Mouse (Mus musculus): ENCODE results near the gene Plvap. TPM values are rescaled to one million over a fixed set of nuclear protein-coding genes. Genes with fewer than 3 reads are reported as not detected.
A peak's percentile ranks its signal among the peaks of the same experiment; 100 is the strongest.

Plvap gene
- polyA plus RNA-seq (2015; fragmentation: Nextera tagmentation; extraction: Ambion mirVana): 13.6 and 14.0 TPM in 2 replicates

DNA sequence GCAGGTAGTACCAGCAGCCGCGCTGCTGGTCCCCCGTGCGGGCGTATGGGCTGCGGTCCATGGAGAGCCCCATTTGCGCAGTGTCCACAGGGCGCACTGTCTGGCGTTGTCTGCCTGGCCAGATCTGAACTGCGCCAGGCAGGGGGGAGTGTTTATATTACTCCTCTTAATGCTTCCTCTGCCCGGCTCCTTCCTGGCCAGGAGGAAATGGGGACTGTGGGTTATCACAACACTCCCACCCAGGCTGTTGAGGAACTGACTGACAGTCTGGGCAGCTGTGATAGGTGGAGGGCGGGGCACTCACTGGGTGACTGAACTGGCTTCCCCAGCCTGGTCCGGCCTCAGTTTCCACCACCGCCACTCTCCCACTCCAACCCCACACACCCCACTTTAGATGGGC is at the start of gene Plvap:
Plvap (minus strand) TSS at position 109 of the 400 bp plus-strand sequence.
- 80% methylated on average over 14 of the region's 14 CpGs for WGBS

GRCm38 (mm10) chr8:71560765-71561164 is 49.2 kb upstream of the Plvap start:
- H3K9ac ChIP-seq: no peak overlapping the region
- H3K4me1 ChIP-seq: peaks cover 20% of the 10 kb centered on the region
- no peak overlapping the region for H3K27ac ChIP-seq
- peaks cover 83% of the 10 kb centered on the region for H3K27me3 ChIP-seq
- H3K4me3 ChIP-seq: no peak overlapping the region
- 90% methylated on average over 5 of the region's 5 CpGs for WGBS
- no peaks in the 10 kb centered on the region for H3K36me3 ChIP-seq (ENCODE audit: poor library complexity, severe bottlenecking)
- no peak for ATAC-seq
- H3K9me3 ChIP-seq (replicated peaks): no peaks in the 10 kb centered on the region
- H3K4me2 ChIP-seq: no peak overlapping the region

More for the DNA sequence above, at the start of gene Plvap:
- no peak for ATAC-seq
- Histone ChIP-seq H3K27ac (no peak within 1 kb of the TSS), H3K4me3 (no peak within 1 kb of the TSS), H3K4me1 (peaks cover 13% of the 10 kb centered on the region), H3K9ac (no peak within 1 kb of the TSS), H3K27me3 (peaks cover 51% of the 10 kb centered on the region), H3K4me2 (no peak within 1 kb of the TSS), H3K36me3 (ENCODE audit: poor library complexity, severe bottlenecking) (no peaks in the 10 kb centered on the region), H3K9me3 (replicated peaks) (no peaks in the 10 kb centered on the region)

- Histone ChIP-seq H3K9me3 (replicated peaks) (no peaks in the 10 kb centered on the region), H3K27ac (no peak overlapping the region), H3K9ac (no peak overlapping the region), H3K36me3 (ENCODE audit: poor library complexity, severe bottlenecking) (no peaks in the 10 kb centered on the region), H3K4me3 (no peak overlapping the region), H3K27me3 (peaks cover 86% of the 10 kb centered on the region), H3K4me2 (no peak overlapping the region), H3K4me1 (peaks cover 20% of the 10 kb centered on the region)
- 76% methylated on average over 3 of the region's 3 CpGs for WGBS
- no peak for ATAC-seq
Measured at GRCm38 (mm10) chr8:71560071-71560470, 48.5 kb upstream of the Plvap start.

DNA sequence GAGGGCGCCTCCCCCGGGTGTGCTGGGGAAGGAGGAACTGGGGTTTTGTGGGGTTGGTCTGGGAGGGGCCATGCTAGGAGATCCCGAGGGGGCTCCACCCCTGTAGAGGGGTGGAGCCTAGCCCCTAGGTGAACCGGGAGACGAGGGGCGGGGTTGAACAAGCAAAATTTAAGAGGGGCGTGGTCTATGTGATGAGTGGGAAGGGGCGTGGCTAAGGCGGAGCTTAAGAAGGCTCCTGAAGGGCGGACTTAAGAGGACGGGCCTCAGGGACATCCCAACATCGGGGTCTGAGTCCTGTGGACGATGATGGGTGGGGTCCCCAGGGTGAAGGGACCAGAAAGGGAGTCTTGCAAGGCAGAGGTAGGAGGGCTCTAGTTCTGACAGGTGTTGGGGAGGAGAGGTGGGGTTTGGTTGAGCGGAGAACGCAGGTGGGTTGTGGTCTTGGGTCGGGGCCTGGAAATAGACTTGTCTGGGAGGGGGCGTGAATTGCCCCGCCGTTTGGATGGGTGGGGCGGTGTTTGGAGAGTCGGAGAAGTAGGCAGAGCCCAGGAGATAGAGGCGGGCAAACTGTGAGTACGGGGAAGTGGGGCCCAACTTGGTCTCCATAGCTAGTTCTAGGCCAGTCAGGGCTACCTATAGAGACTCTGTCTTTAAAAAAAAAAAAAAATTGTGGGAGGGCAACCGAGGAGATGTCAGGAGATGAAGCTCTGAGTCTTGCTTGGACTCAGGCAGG is 47.6 kb upstream of the Plvap start:
- H3K27ac ChIP-seq: no peak overlapping the region
- 0 out of 2 replicates have a peak, but pooled peaks have one; percentile 25 for ATAC-seq
- H3K9me3 ChIP-seq (replicated peaks): no peaks in the 10 kb centered on the region
- H3K4me2 ChIP-seq: peak overlapping the region; percentile 52
- peak overlapping the region; percentile 28 for H3K4me3 ChIP-seq
- peaks cover 20% of the 10 kb centered on the region for H3K4me1 ChIP-seq
- 3% methylated on average over 24 of the region's 24 CpGs for WGBS
- H3K36me3 ChIP-seq (ENCODE audit: poor library complexity, severe bottlenecking): no peaks in the 10 kb centered on the region
- no peak overlapping the region for H3K9ac ChIP-seq
- peaks cover 91% of the 10 kb centered on the region for H3K27me3 ChIP-seq

- H3K9ac ChIP-seq: peak within 1 kb of the TSS; percentile 6; the same call in 1 of the 2 replicates
- no peak for ATAC-seq
Measured at GRCm38 (mm10) chr8:71558071-71558957, 46.8 kb upstream of the Plvap start, which contains the start of gene Tmem221. Tmem221 (minus strand) TSS chr8:71558871.

DNA sequence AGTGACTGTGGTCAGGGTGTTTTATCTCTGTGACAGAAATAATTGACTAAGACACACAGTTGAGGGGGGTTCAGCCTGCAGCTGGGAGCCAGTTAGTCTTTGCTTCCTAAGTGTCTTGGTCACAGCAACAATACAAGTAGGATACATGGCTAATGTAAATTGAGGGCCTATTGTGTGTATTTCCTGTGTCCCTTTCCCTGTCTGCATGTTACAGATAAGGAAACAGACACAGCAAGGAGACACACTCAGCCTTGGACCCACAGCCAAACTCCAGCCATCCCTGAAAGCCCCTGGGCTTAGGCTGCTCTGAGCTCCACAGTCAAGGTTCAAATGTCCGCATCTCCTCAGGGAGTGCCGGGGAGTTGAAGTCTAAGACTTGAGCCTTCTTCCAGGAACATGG is 43.1 kb upstream of the Plvap start:
- H3K27ac ChIP-seq: no peak overlapping the region
- no peak for ATAC-seq

More at GRCm38 (mm10) chr8:71558071-71558957, 46.8 kb upstream of the Plvap start, which contains the start of gene Tmem221:
- no peaks in the 10 kb centered on the region for H3K9me3 ChIP-seq (replicated peaks)
- H3K36me3 ChIP-seq (ENCODE audit: poor library complexity, severe bottlenecking): no peaks in the 10 kb centered on the region
- peak within 1 kb of the TSS; percentile 52 for H3K4me2 ChIP-seq
- no peak within 1 kb of the TSS for H3K27ac ChIP-seq
- 5% methylated on average over 65 of the region's 70 CpGs for WGBS
- H3K4me3 ChIP-seq: peak within 1 kb of the TSS; percentile 28
- H3K27me3 ChIP-seq: peaks cover 87% of the 10 kb centered on the region
- peaks cover 20% of the 10 kb centered on the region for H3K4me1 ChIP-seq

DNA sequence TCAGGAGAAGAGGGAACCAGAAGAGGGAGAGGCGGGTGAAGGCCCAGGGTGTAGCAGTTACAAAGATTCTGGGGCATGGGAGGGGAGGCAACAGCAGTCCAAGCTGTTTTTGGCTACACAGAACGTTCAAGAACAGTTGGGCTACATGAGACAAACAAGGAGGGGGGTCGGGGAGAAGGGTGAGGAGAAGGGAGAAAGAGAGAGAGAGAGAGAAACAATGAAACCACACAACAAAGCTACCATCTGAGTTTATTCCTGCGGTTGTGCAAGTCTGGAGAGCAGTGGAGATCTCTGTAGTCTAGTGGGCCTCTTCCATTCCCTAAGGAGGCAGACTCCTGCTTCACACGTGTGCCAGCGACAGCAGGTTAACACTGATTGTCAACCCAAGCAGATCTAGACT is 42.4 kb upstream of the Plvap start:
- Histone ChIP-seq H3K4me1 (peaks cover 9% of the 10 kb centered on the region), H3K36me3 (ENCODE audit: poor library complexity, severe bottlenecking) (no peaks in the 10 kb centered on the region), H3K27ac (no peak overlapping the region), H3K27me3 (peaks cover 44% of the 10 kb centered on the region), H3K9ac (no peak overlapping the region), H3K4me3 (no peak overlapping the region), H3K4me2 (no peak overlapping the region), H3K9me3 (replicated peaks) (no peaks in the 10 kb centered on the region)
- 66% methylated on average over 6 of the region's 6 CpGs for WGBS
- no peak for ATAC-seq

More for the DNA sequence above, 43.1 kb upstream of the Plvap start:
- no peaks in the 10 kb centered on the region for H3K9me3 ChIP-seq (replicated peaks)
- H3K9ac ChIP-seq: no peak overlapping the region
- 91% methylated on average over 2 of the region's 2 CpGs for WGBS
- no peak overlapping the region for H3K4me3 ChIP-seq
- no peaks in the 10 kb centered on the region for H3K36me3 ChIP-seq (ENCODE audit: poor library complexity, severe bottlenecking)
- H3K4me2 ChIP-seq: no peak overlapping the region
- peaks cover 11% of the 10 kb centered on the region for H3K4me1 ChIP-seq
- peaks cover 51% of the 10 kb centered on the region for H3K27me3 ChIP-seq

DNA sequence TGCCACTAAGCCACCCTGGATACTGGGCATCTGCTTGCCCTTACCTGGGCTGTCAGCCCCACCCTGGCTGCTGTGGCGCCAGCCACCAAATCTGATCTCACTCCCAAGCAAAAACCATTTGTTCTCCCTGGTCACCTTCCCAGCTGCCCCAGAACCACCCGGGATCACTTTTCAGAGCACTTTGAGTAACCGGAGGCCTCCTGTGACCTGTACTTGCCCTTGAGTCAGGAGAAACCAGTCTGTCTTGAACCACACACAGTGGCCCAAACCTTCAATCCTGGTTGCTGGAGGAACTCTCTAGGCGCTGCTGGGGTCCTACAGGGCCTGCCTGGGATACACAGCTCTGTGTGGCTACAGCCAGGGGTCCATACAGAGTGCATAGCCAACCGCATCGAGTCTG is 41.2 kb upstream of the Plvap start:
- no peaks in the 10 kb centered on the region for H3K9me3 ChIP-seq (replicated peaks)
- peaks cover 32% of the 10 kb centered on the region for H3K27me3 ChIP-seq
- H3K27ac ChIP-seq: no peak overlapping the region
- WGBS: 73% methylated on average over 6 of the region's 6 CpGs
- no peak overlapping the region for H3K4me3 ChIP-seq
- ATAC-seq: no peak
- no peaks in the 10 kb centered on the region for H3K4me1 ChIP-seq
- peaks cover 8% of the 10 kb centered on the region for H3K36me3 ChIP-seq (ENCODE audit: poor library complexity, severe bottlenecking)
- H3K9ac ChIP-seq: no peak overlapping the region
- no peak overlapping the region for H3K4me2 ChIP-seq

DNA sequence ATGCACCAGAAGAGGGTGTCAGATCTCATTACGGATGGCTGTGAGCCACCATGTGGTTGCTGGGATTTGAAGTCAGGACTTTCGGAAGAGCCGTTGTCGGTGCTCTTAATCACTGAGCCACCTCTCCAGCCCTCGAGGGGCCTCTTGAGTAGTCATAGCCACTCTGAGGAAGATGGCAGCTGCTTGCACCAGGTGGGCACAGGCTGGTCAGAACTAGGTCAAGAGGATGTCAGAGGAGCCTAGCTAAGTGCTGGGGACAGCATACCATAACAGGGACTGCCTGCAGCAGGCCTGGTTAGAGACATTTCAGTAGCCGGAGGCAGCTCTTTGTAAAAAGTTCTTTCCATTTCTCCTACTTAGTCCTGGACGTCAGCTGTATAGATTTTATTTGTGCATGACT is 39.2 kb upstream of the Plvap start:
- H3K9ac ChIP-seq: no peak overlapping the region
- no peak for ATAC-seq
- WGBS: 75% methylated on average over 7 of the region's 7 CpGs
- H3K4me3 ChIP-seq: no peak overlapping the region
- no peaks in the 10 kb centered on the region for H3K9me3 ChIP-seq (replicated peaks)
- H3K36me3 ChIP-seq (ENCODE audit: poor library complexity, severe bottlenecking): peaks cover 27% of the 10 kb centered on the region
- H3K27me3 ChIP-seq: peaks cover 12% of the 10 kb centered on the region
- H3K27ac ChIP-seq: no peak overlapping the region
- H3K4me1 ChIP-seq: no peaks in the 10 kb centered on the region
- H3K4me2 ChIP-seq: no peak overlapping the region

- no peak for ATAC-seq
Measured at GRCm38 (mm10) chr8:71547590-71547989, 36.0 kb upstream of the Plvap start.

DNA sequence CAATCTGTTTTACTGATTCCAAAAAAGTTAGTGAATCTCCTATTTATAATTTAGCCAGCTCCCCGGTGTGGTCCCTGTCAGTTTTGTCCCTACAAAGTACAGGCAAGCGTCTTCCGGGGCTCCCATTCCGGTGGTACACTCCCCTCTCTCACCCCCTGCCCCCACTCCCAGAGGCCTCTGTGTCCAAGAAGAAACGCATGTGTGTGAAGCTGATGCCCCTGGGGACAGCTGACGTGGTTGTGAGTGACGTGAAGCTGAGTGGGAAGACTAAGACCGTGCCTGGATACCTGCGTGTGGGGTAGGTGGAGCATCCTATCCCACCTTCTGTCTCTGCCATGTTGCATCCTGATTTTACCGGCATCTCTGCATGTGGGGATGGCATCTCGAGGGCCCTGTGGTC is 33.5 kb upstream of the Plvap start:
- ATAC-seq: no peak
- H3K4me1 ChIP-seq: peaks cover 11% of the 10 kb centered on the region
- no peak overlapping the region for H3K9ac ChIP-seq
- no peak overlapping the region for H3K4me3 ChIP-seq
- 0 out of 2 replicates have a peak, but pooled peaks cover under 1% of the 10 kb centered on the region for H3K27me3 ChIP-seq
- no peak overlapping the region for H3K4me2 ChIP-seq
- peaks cover 35% of the 10 kb centered on the region for H3K36me3 ChIP-seq (ENCODE audit: poor library complexity, severe bottlenecking)
- no peak overlapping the region for H3K27ac ChIP-seq
- no peaks in the 10 kb centered on the region for H3K9me3 ChIP-seq (replicated peaks)
- WGBS: 95% methylated on average over 11 of the region's 11 CpGs

More at GRCm38 (mm10) chr8:71547590-71547989, 36.0 kb upstream of the Plvap start:
- Histone ChIP-seq H3K4me2 (no peak overlapping the region), H3K4me1 (peaks cover 11% of the 10 kb centered on the region), H3K27me3 (no peaks in the 10 kb centered on the region), H3K4me3 (no peak overlapping the region), H3K9ac (no peak overlapping the region), H3K9me3 (replicated peaks) (no peaks in the 10 kb centered on the region), H3K36me3 (ENCODE audit: poor library complexity, severe bottlenecking) (peaks cover 35% of the 10 kb centered on the region), H3K27ac (no peak overlapping the region)
- WGBS: 86% methylated on average over 7 of the region's 7 CpGs

DNA sequence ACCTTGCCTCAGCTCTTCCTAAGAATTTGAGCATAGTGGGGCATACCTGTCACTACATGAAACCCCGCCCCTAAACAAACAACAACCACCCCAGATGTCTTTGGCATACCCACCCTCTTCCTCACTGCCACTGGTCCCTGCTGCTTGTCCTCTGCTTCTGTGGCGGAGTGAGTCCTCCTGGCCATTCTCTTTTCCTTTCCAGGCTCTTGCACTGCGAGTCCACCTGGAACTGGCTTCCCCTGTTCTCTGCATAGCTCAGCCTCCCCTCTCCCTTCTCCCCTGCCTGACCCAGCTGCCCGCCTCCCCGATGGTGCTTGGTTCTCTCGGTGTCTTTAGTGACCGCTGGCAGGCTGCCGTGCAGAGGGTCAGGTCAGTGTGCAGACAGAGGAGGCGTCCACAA is 32.2 kb upstream of the Plvap start:
- Histone ChIP-seq H3K27me3 (peaks cover 4% of the 10 kb centered on the region; the same call in 1 of the 2 replicates), H3K9me3 (replicated peaks) (no peaks in the 10 kb centered on the region), H3K36me3 (ENCODE audit: poor library complexity, severe bottlenecking) (peaks cover 35% of the 10 kb centered on the region), H3K4me3 (peak overlapping the region; percentile 92), H3K9ac (peak overlapping the region; percentile 86), H3K4me1 (peaks cover 11% of the 10 kb centered on the region), H3K27ac (no peak overlapping the region), H3K4me2 (peak overlapping the region; percentile 89)
- ATAC-seq: no peak
- WGBS: 92% methylated on average over 9 of the region's 9 CpGs

Measured in forebrain, embryonic 13.5 days (tissue).